9 mouse cellular contexts compared by ENCODE assay signal in the genomic region with DNA sequence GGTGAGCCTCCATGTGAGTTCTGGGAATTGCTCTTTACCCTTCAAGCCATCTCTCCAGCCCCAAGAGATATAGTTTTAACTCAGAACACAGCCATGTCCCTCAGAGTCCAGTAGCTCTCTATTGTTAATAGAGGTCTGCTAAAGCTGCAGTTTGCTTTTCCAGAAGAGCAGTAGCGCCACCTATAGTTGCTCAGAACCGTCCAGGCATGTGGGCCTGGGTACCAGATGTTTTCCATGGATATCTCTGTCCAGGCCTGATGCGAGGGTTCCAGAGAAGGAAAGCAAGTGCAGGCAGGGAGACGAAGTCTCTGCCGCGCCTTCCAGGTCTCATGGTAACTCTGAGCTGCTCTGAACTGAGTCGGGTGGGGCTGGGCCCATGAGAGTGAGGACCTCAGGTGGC. TPM values are rescaled to one million over a fixed set of nuclear protein-coding genes. Genes with fewer than 3 reads are reported as not detected.
A peak's percentile ranks its signal among the peaks of the same experiment; 100 is the strongest.
DNase-seq lines count a peak whose midpoint lies in the region; ATAC-seq and TF ChIP-seq lines count a peak whose summit lies in the region.
"Had no signal": no experiment of that assay in that cellular context is flagged by ENCODE, and none has a peak within 500 bp of the region (broad histone marks: within the 10 kb centered on the region; RNA-seq: fewer than 3 reads in every experiment).

No protein-coding gene starts in this region.

- H3K4me3 ChIP-seq in kidney, adult 2 months (ENCODE audit: insufficient read depth, low read depth, low read length) = no peak overlapping the region
- 0 out of 2 replicates have a peak overlapping the region, but pooled peaks have one; percentile 29 for H3K4me3 ChIP-seq in E14TG2a.4 (replicated peaks; ENCODE audit: low read length)
- no peak overlapping the region for H3K4me3 ChIP-seq in hindbrain, embryonic 14.5 days (replicated peaks; ENCODE audit: low read length)
- H3K4me3 ChIP-seq: lung, embryonic 15.5 days; stomach, embryonic 15.5 days had no signal

- H3K9ac ChIP-seq in hindbrain, embryonic 14.5 days = no peak overlapping the region
- H3K9ac ChIP-seq: lung, embryonic 15.5 days; stomach, embryonic 15.5 days had no signal

- H3K9me3 ChIP-seq in E14TG2a.4 (ENCODE audit: low read length) = no peaks in the 10 kb centered on the region
- no peaks in the 10 kb centered on the region for H3K9me3 ChIP-seq in hindbrain, embryonic 14.5 days (ENCODE audit: control insufficient read depth, low read length)
- H3K9me3 ChIP-seq: lung, embryonic 15.5 days; stomach, embryonic 15.5 days had no signal

- no peak for ATAC-seq in hindbrain, embryonic 14.5 days (ENCODE audit: low FRiP score)
- 0 out of 2 replicates have a peak, but pooled peaks have one; percentile 34 for ATAC-seq in megakaryocyte progenitor cell, adult 5-6 weeks (replicated peaks; ENCODE audit: poor library complexity)

- DNase-seq in kidney, adult 2 months = peak; percentile 55
- DNase-seq in kidney, adult 11 months = no peak
- DNase-seq in MEL-GATA-1-ER (ENCODE audit: extremely low read depth, low read depth) = peak; percentile 33
- peak; percentile 28 for DNase-seq in hindbrain, embryonic 14.5 days (ENCODE audit: low spot score)
- DNase-seq in T-cell, adult 2 months (ENCODE audit: low spot score) = no peak

- TF ChIP-seq CTCF in kidney, adult 2 months (conservative IDR thresholded peaks at IDR 0.05; ENCODE audit: insufficient read depth, insufficient read length, low read depth, low read length) = peak; percentile 64
- peak; percentile 53 for TF ChIP-seq CTCF in E14TG2a.4 (conservative IDR thresholded peaks at IDR 0.05; ENCODE audit: low read length)

- no peaks in the 10 kb centered on the region for H3K27me3 ChIP-seq in kidney, adult 2 months (replicated peaks; ENCODE audit: control insufficient read depth, insufficient read depth, low read length)
- no peaks in the 10 kb centered on the region for H3K27me3 ChIP-seq in E14TG2a.4 (ENCODE audit: insufficient read depth, low read length)
- H3K27me3 ChIP-seq in hindbrain, embryonic 14.5 days (ENCODE audit: control insufficient read depth, insufficient read depth, low read length) = no peaks in the 10 kb centered on the region
- H3K27me3 ChIP-seq: stomach, embryonic 15.5 days had no signal

- H3K4me2 ChIP-seq in hindbrain, embryonic 14.5 days (replicated peaks) = no peak overlapping the region
- H3K4me2 ChIP-seq: lung, embryonic 15.5 days; stomach, embryonic 15.5 days had no signal

- no peaks in the 10 kb centered on the region for H3K36me3 ChIP-seq in kidney, adult 2 months (ENCODE audit: control insufficient read depth, insufficient read depth, low read length)
- no peaks in the 10 kb centered on the region for H3K36me3 ChIP-seq in E14TG2a.4 (ENCODE audit: insufficient read depth, low read length)
- H3K36me3 ChIP-seq in hindbrain, embryonic 14.5 days (replicated peaks; ENCODE audit: control insufficient read depth, insufficient read depth) = no peaks in the 10 kb centered on the region
- H3K36me3 ChIP-seq: lung, embryonic 15.5 days; stomach, embryonic 15.5 days had no signal

- no peaks in the 10 kb centered on the region for H3K4me1 ChIP-seq in kidney, adult 2 months (ENCODE audit: control insufficient read depth, insufficient read depth, low read length)
- peaks cover 68% of the 10 kb centered on the region for H3K4me1 ChIP-seq in E14TG2a.4 (replicated peaks; ENCODE audit: low read depth, low read length)
- H3K4me1 ChIP-seq in hindbrain, embryonic 14.5 days (replicated peaks; ENCODE audit: control insufficient read depth, insufficient read depth, low read length) = no peaks in the 10 kb centered on the region
- H3K4me1 ChIP-seq: lung, embryonic 15.5 days; stomach, embryonic 15.5 days had no signal

- no peak for TF ChIP-seq POLR2A in kidney, adult 2 months (IDR thresholded peaks at IDR 0.05; ENCODE audit: low read depth, low read length)

- 42% methylated on average over 7 of the region's 7 CpGs for WGBS in kidney, adult 2 months
- 36% methylated on average over 7 of the region's 7 CpGs for WGBS in hindbrain, embryonic 14.5 days

- no peak overlapping the region for H3K27ac ChIP-seq in kidney, adult 2 months (ENCODE audit: insufficient read depth, low read depth, low read length)
- no peak overlapping the region for H3K27ac ChIP-seq in hindbrain, embryonic 14.5 days
- H3K27ac ChIP-seq: lung, embryonic 15.5 days; stomach, embryonic 15.5 days had no signal

RNA-seq across cellular contexts. Expression of gene Mrps24, which starts 23.7 kb away (rescaled TPM):
- 272 and 323 TPM in 2 replicates for polyA plus RNA-seq in kidney, adult 2 months (2012; rRNA removed)
- polyA plus RNA-seq in hindbrain, embryonic 14.5 days (2014; fragmentation: Nextera tagmentation; extraction: Ambion mirVana) = 186 and 224 TPM in 2 replicates
- total RNA-seq in megakaryocyte progenitor cell, adult 5-6 weeks (2015) = 85.7 and 101 TPM in 2 replicates
- 42.5 and 58.5 TPM in 2 replicates for total RNA-seq in megakaryocyte progenitor cell, adult 5-6 weeks (2017)

Comparison
In these comparisons a context has a peak if more than half of its experiments do, and no peak if none do; other contexts are left out.
1. DNase-seq: peak in kidney, adult 2 months (single experiment), MEL-GATA-1-ER (single experiment) and hindbrain, embryonic 14.5 days (single experiment); none in kidney, adult 11 months (single experiment) and T-cell, adult 2 months (single experiment).